Mouse (Mus musculus) erythroblast, embryonic 14.5 days (primary cell): ENCODE results near the gene Sap30l. TPM values are rescaled to one million over a fixed set of nuclear protein-coding genes. Genes with fewer than 3 reads are reported as not detected.
A peak's percentile ranks its signal among the peaks of the same experiment; 100 is the strongest.

Source experiments
- H3K27me3 ChIP-seq: 2 replicates; pipeline ENCODE4 v1.6.1; 2012; ENCODE audit warnings: inconsistent platforms; ENCODE audit not compliant: control insufficient read depth
- H3K36me3 ChIP-seq: 2 replicates; pipeline ENCODE4 v1.6.1; 2012; ENCODE audit warnings: mild to moderate bottlenecking, inconsistent platforms; ENCODE audit not compliant: control insufficient read depth
- H3K4me1 ChIP-seq: 2 replicates; pipeline ENCODE4 v1.6.1; 2012; ENCODE audit warnings: inconsistent platforms; ENCODE audit not compliant: control insufficient read depth
- H3K4me3 ChIP-seq: replicated peaks from 2 replicates; pipeline ENCODE3; 2012; ENCODE audit warnings: moderate library complexity, mild to moderate bottlenecking, inconsistent platforms
- H3K9me3 ChIP-seq: 2 replicates; pipeline ENCODE4 v1.6.1; 2012; ENCODE audit warnings: low read length, inconsistent platforms, mixed read lengths; ENCODE audit not compliant: control insufficient read depth
- GATA1 ChIP-seq: IDR thresholded peaks from 2 replicates; pipeline ENCODE4 v1.6.1; 2012; ENCODE audit warnings: low read length, inconsistent platforms, mixed read lengths
- TAL1 ChIP-seq: IDR thresholded peaks from 3 replicates; pipeline ENCODE4 v1.6.1; 2012; ENCODE audit warnings: low read length, inconsistent platforms, mixed read lengths
- polyA plus RNA-seq: library from polyadenylated mRNA; stranded (reverse); fragments of >175 nt; gene quantifications from 2 replicates; pipeline ENCODE4 v1.2.3, GENCODE M21; 2012

The Sap30l gene
- polyA plus RNA-seq, 1 experiment: 2.8 TPM

DNA sequence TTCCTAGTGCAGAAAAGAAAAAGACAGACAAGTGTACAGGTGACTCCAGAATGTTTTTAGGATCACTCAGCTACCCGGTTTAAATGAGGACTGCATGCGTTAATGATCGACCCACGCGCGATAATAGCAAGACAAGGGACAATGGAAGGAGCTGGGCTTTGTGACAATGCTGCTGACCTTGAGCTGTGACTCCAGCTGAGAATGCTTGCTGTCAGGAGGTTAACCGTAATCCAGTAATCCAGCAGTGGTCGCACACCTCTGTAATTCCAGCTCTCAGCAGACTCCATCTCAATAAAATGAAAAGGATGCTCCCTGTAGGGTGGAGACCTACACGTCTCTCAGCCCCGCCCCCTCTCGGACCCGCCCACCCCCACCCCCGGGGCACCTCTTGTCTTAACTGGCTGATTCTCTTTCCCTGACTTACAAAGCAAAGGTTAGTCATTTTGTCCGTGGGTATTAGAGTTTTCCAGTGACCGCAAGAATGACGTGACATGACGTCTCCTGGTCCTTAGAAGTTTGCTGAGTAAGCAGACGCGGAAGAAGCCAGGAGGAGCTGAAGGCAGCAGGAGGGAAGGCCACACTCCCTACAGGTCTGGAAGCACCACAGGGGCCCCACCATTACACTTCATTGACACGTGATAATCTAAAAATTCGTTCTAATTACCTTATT lies 10.4 kb upstream of the Sap30l start:
- Histone ChIP-seq H3K4me1 (peaks cover 4% of the 10 kb centered on the region), H3K4me3 (no peak overlapping the region), H3K27me3 (peaks cover 2% of the 10 kb centered on the region), H3K36me3 (peaks cover 10% of the 10 kb centered on the region), H3K9me3 (no peaks in the 10 kb centered on the region)
- TF ChIP-seq TAL1 (no peak), GATA1 (no peak)

DNA sequence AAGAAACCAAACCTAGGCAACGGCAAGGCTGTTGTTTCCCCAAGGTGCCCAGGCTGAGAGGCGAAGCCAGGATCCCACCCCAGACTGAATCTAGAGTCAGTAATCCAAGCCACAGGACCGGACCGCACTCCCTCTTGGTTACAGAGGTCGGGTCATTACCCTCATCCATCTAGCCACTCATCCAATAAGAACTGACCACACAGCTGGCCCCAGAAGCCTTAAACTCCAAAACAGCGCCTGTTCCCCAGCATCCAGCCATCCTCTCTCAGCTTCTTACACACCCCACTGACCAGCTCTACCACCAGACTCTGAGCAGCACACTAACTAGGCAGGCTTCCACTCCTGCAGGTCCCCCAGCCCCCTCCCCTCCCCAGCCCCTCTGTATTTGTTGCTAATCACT lies 6.4 kb upstream of the Sap30l start:
- Histone ChIP-seq H3K36me3 (no peaks in the 10 kb centered on the region), H3K27me3 (peaks cover 5% of the 10 kb centered on the region), H3K9me3 (no peaks in the 10 kb centered on the region), H3K4me1 (peaks cover 5% of the 10 kb centered on the region), H3K4me3 (no peak overlapping the region)
- TF ChIP-seq GATA1: no peak
- no peak for TF ChIP-seq TAL1

- TF ChIP-seq GATA1 (no peak), TAL1 (no peak)
- Histone ChIP-seq H3K27me3 (peaks cover 17% of the 10 kb centered on the region), H3K9me3 (no peaks in the 10 kb centered on the region; the same call in 1 of the 2 replicates), H3K4me3 (no peak overlapping the region), H3K4me1 (peaks cover 25% of the 10 kb centered on the region), H3K36me3 (no peaks in the 10 kb centered on the region)
These were observed 3.6 kb upstream of the Sap30l start for GRCm38 (mm10) chr11:57797828-57798227.

- Histone ChIP-seq H3K36me3 (no peaks in the 10 kb centered on the region), H3K4me3 (no peak overlapping the region), H3K27me3 (peaks cover 31% of the 10 kb centered on the region), H3K9me3 (no peaks in the 10 kb centered on the region; the same call in 1 of the 2 replicates), H3K4me1 (peaks cover 32% of the 10 kb centered on the region)
- no peak for TF ChIP-seq TAL1
- no peak for TF ChIP-seq GATA1
These were observed 2.0 kb upstream of the Sap30l start for GRCm38 (mm10) chr11:57799456-57799855.

DNA sequence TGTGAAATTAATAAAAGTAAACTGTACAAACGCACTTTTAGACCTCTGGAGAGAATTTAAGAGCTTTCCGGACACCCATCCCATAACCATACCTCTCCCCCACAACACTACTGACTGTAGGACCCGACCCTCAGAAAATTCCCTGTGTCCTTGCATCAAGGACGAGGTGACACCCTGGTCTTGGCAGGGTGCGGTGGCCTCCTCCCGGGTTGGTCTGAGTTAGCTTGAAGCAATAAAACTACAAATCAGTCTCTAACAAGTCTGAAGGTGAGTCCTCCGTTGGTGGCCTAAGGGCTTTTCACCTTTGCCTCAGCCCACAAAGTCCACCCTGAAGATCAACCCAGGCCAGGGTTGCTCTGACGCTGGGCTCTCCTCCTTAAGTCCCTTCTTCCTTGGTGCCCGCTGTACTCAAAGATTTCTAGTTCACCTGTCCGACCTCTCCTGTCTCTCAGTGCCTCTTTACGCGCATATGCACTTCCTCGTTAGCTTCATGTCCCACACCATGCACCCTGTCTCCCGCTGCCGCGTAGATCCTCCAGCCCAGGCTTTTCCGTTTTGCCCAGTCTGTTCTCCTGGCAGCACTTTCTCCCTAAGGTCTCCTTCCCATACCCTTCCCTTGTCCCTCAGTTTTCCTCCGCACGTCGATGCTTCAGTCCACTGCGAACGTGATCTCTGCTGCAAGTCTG lies 1.0 kb upstream of the Sap30l start:
- TF ChIP-seq TAL1: no peak
- TF ChIP-seq GATA1: no peak
- Histone ChIP-seq H3K36me3 (no peaks in the 10 kb centered on the region), H3K27me3 (peaks cover 31% of the 10 kb centered on the region), H3K4me3 (peak overlapping the region; percentile 91), H3K9me3 (no peaks in the 10 kb centered on the region; the same call in 1 of the 2 replicates), H3K4me1 (peaks cover 32% of the 10 kb centered on the region)

- Histone ChIP-seq H3K27me3 (peaks cover 27% of the 10 kb centered on the region), H3K4me3 (peak overlapping the region; percentile 91), H3K36me3 (peaks cover 8% of the 10 kb centered on the region), H3K9me3 (no peaks in the 10 kb centered on the region; the same call in 1 of the 2 replicates), H3K4me1 (peaks cover 39% of the 10 kb centered on the region)
- TF ChIP-seq GATA1: no peak
- TF ChIP-seq TAL1: no peak
These were observed 501 bp downstream of the Sap30l start for GRCm38 (mm10) chr11:57801766-57802510.

DNA sequence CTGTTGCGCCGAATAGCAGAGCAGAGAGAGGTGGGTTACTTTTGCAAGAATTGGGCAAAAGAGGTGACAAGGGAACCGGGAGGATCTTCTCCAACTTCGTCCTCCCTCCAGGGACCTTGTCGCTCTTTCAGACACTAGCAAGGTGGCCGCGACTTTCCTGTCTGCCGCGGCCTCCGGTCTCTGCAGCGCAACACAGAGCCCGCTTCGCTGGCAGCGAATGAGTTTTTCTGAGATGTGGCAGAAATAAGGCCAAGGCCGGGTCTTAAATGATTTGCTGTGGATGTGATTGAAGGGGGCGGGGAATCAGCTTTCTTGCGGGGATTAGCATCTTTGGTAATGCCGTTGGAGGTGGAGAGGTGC lies 1.1 kb downstream of the Sap30l start:
- TF ChIP-seq GATA1 (no peak), TAL1 (no peak)
- H3K4me3 ChIP-seq: peak overlapping the region; percentile 91
- H3K27me3 ChIP-seq: peaks cover 26% of the 10 kb centered on the region
- H3K4me1 ChIP-seq: peaks cover 42% of the 10 kb centered on the region
- peaks cover 11% of the 10 kb centered on the region for H3K36me3 ChIP-seq
- no peaks in the 10 kb centered on the region; the same call in 1 of the 2 replicates for H3K9me3 ChIP-seq

DNA sequence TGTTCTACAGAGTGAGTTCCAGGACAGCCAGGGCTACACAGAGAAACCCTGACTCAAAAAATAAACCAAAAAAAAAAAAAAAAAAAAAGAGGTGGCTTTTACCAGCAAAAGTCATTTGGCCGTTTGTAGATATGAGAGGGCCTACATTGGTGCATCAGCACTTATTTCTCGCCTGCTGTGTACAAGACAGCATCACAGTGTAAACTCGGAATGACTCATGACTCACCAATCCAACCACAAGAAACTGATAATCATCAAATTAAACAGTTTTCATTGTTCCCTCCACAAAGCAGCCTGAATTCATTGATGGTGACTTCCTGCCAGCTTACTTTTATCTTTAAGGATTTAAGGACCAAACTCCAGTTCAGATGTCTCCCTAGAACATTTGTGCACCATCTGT lies 3.6 kb downstream of the Sap30l start:
- no peaks in the 10 kb centered on the region; the same call in 1 of the 2 replicates for H3K9me3 ChIP-seq
- no peak overlapping the region for H3K4me3 ChIP-seq
- H3K27me3 ChIP-seq: peaks cover 26% of the 10 kb centered on the region
- H3K4me1 ChIP-seq: peaks cover 47% of the 10 kb centered on the region
- peaks cover 29% of the 10 kb centered on the region for H3K36me3 ChIP-seq
- TF ChIP-seq GATA1: no peak
- no peak for TF ChIP-seq TAL1

- TF ChIP-seq GATA1: no peak
- no peak for TF ChIP-seq TAL1
- Histone ChIP-seq H3K27me3 (peaks cover under 1% of the 10 kb centered on the region), H3K9me3 (no peaks in the 10 kb centered on the region), H3K4me3 (no peak overlapping the region), H3K36me3 (peaks cover 45% of the 10 kb centered on the region), H3K4me1 (peaks cover 53% of the 10 kb centered on the region)
These were observed 7.7 kb downstream of the Sap30l start for GRCm38 (mm10) chr11:57809017-57809731.
